Mouse (Mus musculus) kidney, adult 2 months (tissue): ENCODE data around the gene Alyref.

Source experiments
- CTCF ChIP-seq: fragments of 200-500 bp; conservative IDR thresholded peaks from 2 replicates; pipeline ENCODE4 v1.5.1; 2011; ENCODE audit warnings: low read depth, mild to moderate bottlenecking, control low read depth, low read length, moderate library complexity, mixed read lengths; ENCODE audit not compliant: insufficient read depth, insufficient read length
- POLR2A ChIP-seq: fragments of 200-500 bp; IDR thresholded peaks from one replicate; pipeline ENCODE4 v1.6.1; 2011; ENCODE audit warnings: low read depth, low read length, control low read depth

DNA sequence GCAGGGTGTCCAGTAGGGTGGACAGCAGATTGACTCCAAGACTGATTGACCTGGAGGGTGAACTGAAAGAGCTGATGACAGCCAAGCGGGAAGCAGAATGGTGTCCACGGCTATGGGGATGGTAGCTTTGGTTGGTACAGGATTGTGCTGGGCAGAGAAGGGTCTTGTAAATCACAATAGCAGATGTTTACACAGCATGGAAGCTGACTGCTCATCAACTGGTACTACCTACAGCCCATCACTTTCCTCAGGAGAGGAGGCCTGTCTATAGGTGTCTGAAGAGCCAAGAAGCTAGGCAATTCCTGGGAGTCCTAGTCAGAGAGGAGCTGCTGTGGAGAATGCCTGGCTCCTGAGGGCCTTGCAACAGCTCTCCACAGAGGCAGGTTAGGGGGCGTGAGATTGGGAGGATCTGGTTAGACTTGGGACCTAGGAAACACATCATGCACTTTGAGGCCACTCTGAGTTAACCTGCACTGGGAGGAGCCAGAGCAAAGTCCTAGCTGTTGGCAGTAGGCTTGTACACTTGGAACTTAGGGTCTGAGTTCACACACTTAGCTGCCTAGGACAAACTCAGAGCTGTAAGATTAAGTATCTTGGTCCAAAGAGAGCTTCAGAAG, 21.7 kb downstream of the Alyref start:
- TF ChIP-seq CTCF, result no peak
- TF ChIP-seq POLR2A, result peak; percentile 30
